In genomic region chr16:97869193-97870102, GRCm38 (mm10) we compare ENCODE assay signal across 16 mouse cellular contexts.
"Had no signal": no experiment of that assay in that cellular context is flagged by ENCODE, and none has a peak within 500 bp of the region (broad histone marks: within the 10 kb centered on the region; RNA-seq: fewer than 3 reads in every experiment).

No protein-coding gene starts in this region.

- ATAC-seq: liver, embryonic 12.5 days; midbrain, embryonic 16.5 days had no signal

- DNase-seq: kidney, postnatal 14 days; lung, postnatal 14 days; retina, postnatal 1 day; right cerebral cortex, postnatal 4 days; spleen, adult 18-20 months; thymus, adult 18-20 months; thymus, postnatal 14 days had no signal

- H3K4me3 ChIP-seq: kidney, embryonic 15.5 days; limb, embryonic 10.5 days; liver, embryonic 12.5 days; lung, embryonic 15.5 days; megakaryocyte, embryonic 14.5 days; neural tube, embryonic 13.5 days had no signal

- H3K4me2 ChIP-seq: kidney, embryonic 15.5 days; liver, embryonic 12.5 days; lung, embryonic 15.5 days; midbrain, embryonic 11.5 days; neural tube, embryonic 13.5 days had no signal

- H3K4me1 ChIP-seq: limb, embryonic 10.5 days; liver, embryonic 12.5 days; lung, embryonic 15.5 days; megakaryocyte, embryonic 14.5 days; neural tube, embryonic 13.5 days had no signal

- H3K9ac ChIP-seq: kidney, embryonic 15.5 days; liver, embryonic 12.5 days; lung, embryonic 15.5 days; neural tube, embryonic 13.5 days had no signal

- H3K9me3 ChIP-seq: kidney, embryonic 15.5 days; limb, embryonic 10.5 days; liver, embryonic 12.5 days; lung, embryonic 15.5 days; megakaryocyte, embryonic 14.5 days; neural tube, embryonic 13.5 days had no signal

- H3K27ac ChIP-seq: kidney, embryonic 15.5 days; limb, embryonic 10.5 days; liver, embryonic 12.5 days; lung, embryonic 15.5 days; macrophage; neural tube, embryonic 13.5 days had no signal

- H3K27me3 ChIP-seq: kidney, embryonic 15.5 days; liver, embryonic 12.5 days; lung, embryonic 15.5 days; megakaryocyte, embryonic 14.5 days; neural tube, embryonic 13.5 days had no signal
